Mouse (Mus musculus) hindbrain, embryonic 12.5 days (tissue): ENCODE data around the gene Slc25a18. TPM values are rescaled to one million over a fixed set of nuclear protein-coding genes. Genes with fewer than 3 reads are reported as not detected.
A peak's percentile ranks its signal among the peaks of the same experiment; 100 is the strongest.

ENCODE experiments used
- ATAC-seq: fragments of 200-750 bp; cut with Nextera tagmentation; 2 replicates; pipeline ENCODE4 v1.8.0; 2017; ENCODE audit warnings: moderate TSS enrichment; ENCODE audit not compliant: low FRiP score
- H3K27ac ChIP-seq: fragments of 300-500 bp; sonication (generic); 2 replicates; pipeline ENCODE4 v1.5.1; 2016; ENCODE audit warnings: mild to moderate bottlenecking
- H3K27me3 ChIP-seq: fragments of 300-500 bp; sonication (generic); 2 replicates; pipeline ENCODE4 v1.6.1; 2016; ENCODE audit warnings: mild to moderate bottlenecking
- H3K36me3 ChIP-seq: fragments of 300-500 bp; sonication (generic); 2 replicates; pipeline ENCODE4 v1.6.1; 2016; ENCODE audit warnings: mild to moderate bottlenecking
- H3K4me1 ChIP-seq: fragments of 300-500 bp; sonication (generic); 2 replicates; pipeline ENCODE4 v1.6.1; 2016
- H3K4me2 ChIP-seq: fragments of 300-500 bp; sonication (generic); replicated peaks from 2 replicates; pipeline ENCODE4 v1.6.1; 2016; ENCODE audit warnings: mild to moderate bottlenecking
- H3K4me3 ChIP-seq: fragments of 300-500 bp; sonication (generic); 2 replicates; pipeline ENCODE4 v1.5.1; 2016; ENCODE audit warnings: mild to moderate bottlenecking
- H3K9ac ChIP-seq: fragments of 300-500 bp; sonication (generic); 2 replicates; pipeline ENCODE4 v1.6.1; 2016; ENCODE audit warnings: mild to moderate bottlenecking, moderate library complexity
- H3K9me3 ChIP-seq: fragments of 300-500 bp; sonication (generic); replicated peaks from 2 replicates; pipeline ENCODE4 v1.6.1; 2016; ENCODE audit warnings: mild to moderate bottlenecking
- WGBS: fragments of 180-500 bp; shearing (Covaris S2); methylation state at CpG from one replicate; pipeline ENCODE4 v1.1.7; 2016; 5-methylcytosine and 5-hydroxymethylcytosine counted together
- microRNA-seq: library from miRNA; unstranded; fragments of <30 nt; microRNA quantifications from one replicate; pipeline ENCODE4, GENCODE M21; 2017
- polyA plus RNA-seq: library from polyadenylated mRNA; unstranded; fragments of >200 nt; fragmentation: Nextera tagmentation; extraction: Ambion mirVana; gene quantifications from 2 replicates; pipeline ENCODE4 v1.2.1, GENCODE M21; 2016

The Slc25a18 gene
- polyA plus RNA-seq, 1 experiment from 2014 or later = 2.9 TPM

- Histone ChIP-seq H3K9me3 (no peaks in the 10 kb centered on the region), H3K27me3 (no peaks in the 10 kb centered on the region), H3K4me1 (peaks cover 5% of the 10 kb centered on the region), H3K36me3 (no peaks in the 10 kb centered on the region), H3K27ac (no peak overlapping the region), H3K4me2 (no peak overlapping the region), H3K9ac (no peak overlapping the region), H3K4me3 (no peak overlapping the region)
- no peak for ATAC-seq
- WGBS = 77% methylated on average over 4 of the region's 4 CpGs
Measured at GRCm38 (mm10) chr6:120832097-120832496, 58.7 kb downstream of the Slc25a18 start.

GRCm38 (mm10) chr6:120834766-120835321 lies 61.5 kb downstream of the Slc25a18 start:
- Histone ChIP-seq H3K27ac (no peak overlapping the region), H3K4me2 (no peak overlapping the region), H3K4me3 (no peak overlapping the region), H3K9ac (no peak overlapping the region), H3K27me3 (no peaks in the 10 kb centered on the region), H3K9me3 (no peaks in the 10 kb centered on the region), H3K4me1 (peaks cover 7% of the 10 kb centered on the region), H3K36me3 (0 out of 2 replicates have a peak, but pooled peaks cover 4% of the 10 kb centered on the region)
- ATAC-seq = no peak
- 90% methylated on average over 4 of the region's 4 CpGs for WGBS

- peaks cover 7% of the 10 kb centered on the region for H3K4me1 ChIP-seq
Measured at GRCm38 (mm10) chr6:120835474-120836374, 62.3 kb downstream of the Slc25a18 start, which contains the start of gene Bcl2l13. Bcl2l13 (plus strand) TSS chr6:120836212.

GRCm38 (mm10) chr6:120836389-120837151 lies 63.2 kb downstream of the Slc25a18 start:
- 4% methylated on average over 37 of the region's 37 CpGs for WGBS
- peak overlapping the region; percentile 74 for H3K4me2 ChIP-seq
- H3K4me3 ChIP-seq = peak overlapping the region; percentile 92
- H3K27ac ChIP-seq = peak overlapping the region; percentile 97
- peaks cover 7% of the 10 kb centered on the region for H3K4me1 ChIP-seq
- no peaks in the 10 kb centered on the region for H3K27me3 ChIP-seq
- peak; percentile 89 for ATAC-seq
- peak overlapping the region; percentile 94 for H3K9ac ChIP-seq
- no peaks in the 10 kb centered on the region for H3K9me3 ChIP-seq
- H3K36me3 ChIP-seq = 0 out of 2 replicates have a peak, but pooled peaks cover 4% of the 10 kb centered on the region

More at GRCm38 (mm10) chr6:120835474-120836374, 62.3 kb downstream of the Slc25a18 start, which contains the start of gene Bcl2l13:
- H3K9ac ChIP-seq = peak within 1 kb of the TSS; percentile 94
- peak within 1 kb of the TSS; percentile 97 for H3K27ac ChIP-seq
- no peaks in the 10 kb centered on the region for H3K9me3 ChIP-seq
- 0 out of 2 replicates have a peak, but pooled peaks cover 4% of the 10 kb centered on the region for H3K36me3 ChIP-seq
- peak within 1 kb of the TSS; percentile 92 for H3K4me3 ChIP-seq
- ATAC-seq = peak; percentile 95
- H3K27me3 ChIP-seq = no peaks in the 10 kb centered on the region
- H3K4me2 ChIP-seq = peak within 1 kb of the TSS; percentile 74
- 5% methylated on average over 40 of the region's 40 CpGs for WGBS

GRCm38 (mm10) chr6:120837152-120837530 lies 63.8 kb downstream of the Slc25a18 start:
- Histone ChIP-seq H3K9ac (peak overlapping the region; percentile 94; the same call in 1 of the 2 replicates), H3K36me3 (0 out of 2 replicates have a peak, but pooled peaks cover 4% of the 10 kb centered on the region), H3K4me3 (peak overlapping the region; percentile 92), H3K27ac (no peak overlapping the region), H3K4me1 (peaks cover 7% of the 10 kb centered on the region), H3K27me3 (no peaks in the 10 kb centered on the region), H3K9me3 (no peaks in the 10 kb centered on the region), H3K4me2 (peak overlapping the region; percentile 74)
- 74% methylated on average over 1 of the region's 1 CpGs for WGBS
- no peak for ATAC-seq

- Histone ChIP-seq H3K4me3 (no peak overlapping the region), H3K4me2 (no peak overlapping the region), H3K9me3 (no peaks in the 10 kb centered on the region), H3K4me1 (peaks cover 7% of the 10 kb centered on the region), H3K36me3 (0 out of 2 replicates have a peak, but pooled peaks cover 4% of the 10 kb centered on the region), H3K27me3 (no peaks in the 10 kb centered on the region), H3K9ac (no peak overlapping the region), H3K27ac (no peak overlapping the region)
- no peak for ATAC-seq
- WGBS = 98% methylated on average over 7 of the region's 7 CpGs
Measured at GRCm38 (mm10) chr6:120840258-120840657, 66.9 kb downstream of the Slc25a18 start.

- no peak overlapping the region for H3K27ac ChIP-seq
- no peaks in the 10 kb centered on the region for H3K9me3 ChIP-seq
- 0 out of 2 replicates have a peak, but pooled peaks cover 4% of the 10 kb centered on the region for H3K36me3 ChIP-seq
- H3K4me2 ChIP-seq = no peak overlapping the region
- no peak for ATAC-seq
- 94% methylated on average over 5 of the region's 5 CpGs for WGBS
- peaks cover 6% of the 10 kb centered on the region for H3K4me1 ChIP-seq
- no peak overlapping the region for H3K9ac ChIP-seq
- H3K4me3 ChIP-seq = no peak overlapping the region
- no peaks in the 10 kb centered on the region for H3K27me3 ChIP-seq
Measured at GRCm38 (mm10) chr6:120841754-120842153, 68.4 kb downstream of the Slc25a18 start.

Small RNA genes within 50 kb of the gene (microRNA-seq; reads per million reads assigned to microRNA genes)
- gene Gm25193 = not detected

Other genes starting within 250 kb of the Slc25a18 start
- 19.5 and 20.9 TPM in 2 replicates for gene Hdhd5, start 242.3 kb upstream of the Slc25a18 start, polyA plus RNA-seq
- 15.2 and 15.7 TPM in 2 replicates for gene Cecr2, start 107.2 kb upstream of the Slc25a18 start, polyA plus RNA-seq
- gene Atp6v1e1, start 49.2 kb downstream of the Slc25a18 start, polyA plus RNA-seq = 178 and 180 TPM in 2 replicates
- gene Bcl2l13, start 62.6 kb downstream of the Slc25a18 start, polyA plus RNA-seq = 38.2 and 40.0 TPM in 2 replicates
- gene Bid, start 143.3 kb downstream of the Slc25a18 start, polyA plus RNA-seq = 17.5 and 19.4 TPM in 2 replicates